In the genomic region with DNA sequence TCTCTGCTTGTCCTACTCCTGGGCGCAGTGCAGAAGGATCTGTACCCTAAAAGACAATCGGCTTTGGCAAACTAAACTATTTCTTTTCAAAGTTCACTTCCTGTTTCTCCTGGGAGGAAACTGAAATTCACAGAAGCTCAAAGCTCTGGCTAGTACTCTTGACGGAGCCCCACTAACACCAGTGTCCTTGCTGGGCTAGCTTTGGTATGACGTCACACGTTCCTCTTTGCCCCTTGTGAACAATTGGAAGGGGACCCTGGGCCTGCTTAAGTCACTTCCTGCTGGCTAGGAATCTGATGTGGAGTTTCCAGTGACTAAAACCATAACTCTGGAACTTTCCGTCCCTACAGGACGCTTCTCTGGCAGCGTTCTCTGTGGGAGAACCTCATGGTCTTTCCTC, we compare ENCODE assay signal across 7 mouse cellular contexts. TPM values are rescaled to one million over a fixed set of nuclear protein-coding genes. Genes with fewer than 3 reads are reported as not detected.
DNase-seq lines count a peak whose midpoint lies in the region; ATAC-seq lines count a peak whose summit lies in the region.

No protein-coding gene starts in this region.

- no peaks in the 10 kb centered on the region for H3K9me3 ChIP-seq in liver, embryonic 15.5 days (replicated peaks)
- H3K9me3 ChIP-seq in kidney, embryonic 15.5 days (replicated peaks), result no peaks in the 10 kb centered on the region

- DNase-seq in liver, result no peak
- DNase-seq in heart, adult 8-10 months (ENCODE audit: low spot score), result peak; percentile 93
- DNase-seq in skeletal muscle tissue, adult 2 months (ENCODE audit: low read depth, low spot score), result peak; percentile 74
- no peak for DNase-seq in cerebellum, adult 18-20 months

- no peak for ATAC-seq in liver, embryonic 15.5 days (ENCODE audit: insufficient read depth)
- no peak for ATAC-seq in kidney, embryonic 15.5 days (replicated peaks; ENCODE audit: low FRiP score)
- no peak for ATAC-seq in erythroid progenitor cell, adult 5-6 weeks (replicated peaks; ENCODE audit: low FRiP score, poor library complexity, severe bottlenecking)

- no peak overlapping the region for H3K4me3 ChIP-seq in liver, embryonic 15.5 days (replicated peaks)
- H3K4me3 ChIP-seq in kidney, embryonic 15.5 days (replicated peaks), result no peak overlapping the region

- H3K27ac ChIP-seq in liver, embryonic 15.5 days (replicated peaks), result peak overlapping the region; percentile 42; the same call in 1 of the 2 replicates
- H3K27ac ChIP-seq in kidney, embryonic 15.5 days, result peak overlapping the region; percentile 78

- H3K9ac ChIP-seq in liver, embryonic 15.5 days, result no peak overlapping the region
- H3K9ac ChIP-seq in kidney, embryonic 15.5 days, result no peak overlapping the region

- no peak overlapping the region for H3K4me2 ChIP-seq in liver, embryonic 15.5 days
- no peak overlapping the region for H3K4me2 ChIP-seq in kidney, embryonic 15.5 days

- no peaks in the 10 kb centered on the region for H3K27me3 ChIP-seq in liver, embryonic 15.5 days
- no peaks in the 10 kb centered on the region for H3K27me3 ChIP-seq in kidney, embryonic 15.5 days

- H3K36me3 ChIP-seq in liver, embryonic 15.5 days (replicated peaks), result 0 out of 2 replicates have a peak, but pooled peaks cover 6% of the 10 kb centered on the region
- no peaks in the 10 kb centered on the region for H3K36me3 ChIP-seq in kidney, embryonic 15.5 days

- peaks cover 51% of the 10 kb centered on the region for H3K4me1 ChIP-seq in liver, embryonic 15.5 days (replicated peaks)
- H3K4me1 ChIP-seq in kidney, embryonic 15.5 days, result no peaks in the 10 kb centered on the region

- 43% methylated on average over 8 of the region's 8 CpGs for WGBS in liver, embryonic 15.5 days (ENCODE audit: insufficient replicate concordance)
- WGBS in kidney, embryonic 15.5 days, result 84% methylated on average over 8 of the region's 8 CpGs

RNA-seq across cellular contexts. Expression of a gene that starts 6.5 kb away (rescaled TPM):
- polyA plus RNA-seq in liver, embryonic 15.5 days (2015; fragmentation: Nextera tagmentation; extraction: Ambion mirVana), result 11.9 and 13.5 TPM in 2 replicates
- 10 to 100 TPM in 2 of 4 experiments, 1 to 10 TPM in 2; 8.1 to 13.5 (median 10.6) TPM for total RNA-seq in heart, adult 8-10 months (2022)
- polyA plus RNA-seq in kidney, embryonic 15.5 days (2015; fragmentation: Nextera tagmentation; extraction: Ambion mirVana), result 5.2 and 5.3 TPM in 2 replicates
- 7.2 and 23.1 TPM in 2 replicates for total RNA-seq in erythroid progenitor cell, adult 5-6 weeks (2015; ENCODE audit: low replicate concordance)
- 34.8 and 64.6 TPM in 2 replicates for total RNA-seq in erythroid progenitor cell, adult 5-6 weeks (2017; ENCODE audit: low replicate concordance)

RNA-seq across cellular contexts. Expression of a gene that starts 21.0 kb away (rescaled TPM):
- 8.7 and 10.8 TPM in 2 replicates for polyA plus RNA-seq in liver, embryonic 15.5 days (2015; fragmentation: Nextera tagmentation; extraction: Ambion mirVana)
- 10 to 100 TPM in 1 of 4 experiments, 1 to 10 TPM in 3; 8.4 to 10.7 (median 9.4) TPM for total RNA-seq in heart, adult 8-10 months (2022)
- 36.1 and 39.3 TPM in 2 replicates for polyA plus RNA-seq in kidney, embryonic 15.5 days (2015; fragmentation: Nextera tagmentation; extraction: Ambion mirVana)
- 4.7 and 52.0 TPM in 2 replicates for total RNA-seq in erythroid progenitor cell, adult 5-6 weeks (2015; ENCODE audit: low replicate concordance)
- 3.6 and 4.2 TPM in 2 replicates for total RNA-seq in erythroid progenitor cell, adult 5-6 weeks (2017; ENCODE audit: low replicate concordance)

RNA-seq across cellular contexts. Expression of a gene that starts 40.2 kb away (rescaled TPM):
- polyA plus RNA-seq in liver, embryonic 15.5 days (2015; fragmentation: Nextera tagmentation; extraction: Ambion mirVana), result 79.4 and 80.7 TPM in 2 replicates
- 10 to 100 TPM; 68.5 to 83.3 (median 75.0) TPM for total RNA-seq in heart, adult 8-10 months (2022)
- polyA plus RNA-seq in kidney, embryonic 15.5 days (2015; fragmentation: Nextera tagmentation; extraction: Ambion mirVana), result 206 and 211 TPM in 2 replicates
- 109 and 117 TPM in 2 replicates for total RNA-seq in erythroid progenitor cell, adult 5-6 weeks (2015; ENCODE audit: low replicate concordance)
- total RNA-seq in erythroid progenitor cell, adult 5-6 weeks (2017; ENCODE audit: low replicate concordance), result 41.2 and 42.5 TPM in 2 replicates

RNA-seq across cellular contexts. Expression of a gene that starts 44.3 kb away (rescaled TPM):
- polyA plus RNA-seq in liver, embryonic 15.5 days (2015; fragmentation: Nextera tagmentation; extraction: Ambion mirVana), result not detected in 2 replicates
- not detected for total RNA-seq in heart, adult 8-10 months (2022)
- 0.84 and 0.87 TPM in 2 replicates for polyA plus RNA-seq in kidney, embryonic 15.5 days (2015; fragmentation: Nextera tagmentation; extraction: Ambion mirVana)
- total RNA-seq in erythroid progenitor cell, adult 5-6 weeks (2015; ENCODE audit: low replicate concordance), result not detected in 2 replicates
- not detected in 2 replicates for total RNA-seq in erythroid progenitor cell, adult 5-6 weeks (2017; ENCODE audit: low replicate concordance)

RNA-seq across cellular contexts. Expression of a gene that starts 52.0 kb away (rescaled TPM):
- 0.77 and 0.83 TPM in 2 replicates for polyA plus RNA-seq in liver, embryonic 15.5 days (2015; fragmentation: Nextera tagmentation; extraction: Ambion mirVana)
- total RNA-seq in heart, adult 8-10 months (2022), result 10 to 100 TPM; 65.8 to 83.6 (median 69.8) TPM
- polyA plus RNA-seq in kidney, embryonic 15.5 days (2015; fragmentation: Nextera tagmentation; extraction: Ambion mirVana), result 0.49 and 0.77 TPM in 2 replicates
- total RNA-seq in erythroid progenitor cell, adult 5-6 weeks (2015; ENCODE audit: low replicate concordance), result 14.3 and 17.7 TPM in 2 replicates
- 44.0 and 55.7 TPM in 2 replicates for total RNA-seq in erythroid progenitor cell, adult 5-6 weeks (2017; ENCODE audit: low replicate concordance)

Comparison
In these comparisons a context has a peak if more than half of its experiments do, and no peak if none do; other contexts are left out.
1. DNase-seq: peak in heart, adult 8-10 months (single experiment) and skeletal muscle tissue, adult 2 months (single experiment); none in liver (single experiment) and cerebellum, adult 18-20 months (0 of 2).